Mouse (Mus musculus): ENCODE measurements around the gene Fastkd3.
A peak's percentile ranks its signal among the peaks of the same experiment; 100 is the strongest.

Gene Fastkd3

GRCm38 (mm10) chr13:68581747-68582516, at the start of gene Fastkd3, which contains the start of gene Mtrr:
Fastkd3 (plus strand) TSS chr13:68582234.
Mtrr (minus strand) TSS chr13:68582149.
- peak; percentile 98 for DNase-seq (ENCODE audit: low spot score)

GRCm38 (mm10) chr13:68553391-68553790, 28.6 kb upstream of the Fastkd3 start:
- DNase-seq (ENCODE audit: low spot score), result peak; percentile 12

GRCm38 (mm10) chr13:68568110-68568509, 13.9 kb upstream of the Fastkd3 start:
- DNase-seq (ENCODE audit: low spot score), result no peak

GRCm38 (mm10) chr13:68568548-68568947, 13.5 kb upstream of the Fastkd3 start:
- DNase-seq (ENCODE audit: low spot score), result no peak

GRCm38 (mm10) chr13:68569589-68570336, 12.3 kb upstream of the Fastkd3 start:
- DNase-seq (ENCODE audit: low spot score), result peak; percentile 76

DNA sequence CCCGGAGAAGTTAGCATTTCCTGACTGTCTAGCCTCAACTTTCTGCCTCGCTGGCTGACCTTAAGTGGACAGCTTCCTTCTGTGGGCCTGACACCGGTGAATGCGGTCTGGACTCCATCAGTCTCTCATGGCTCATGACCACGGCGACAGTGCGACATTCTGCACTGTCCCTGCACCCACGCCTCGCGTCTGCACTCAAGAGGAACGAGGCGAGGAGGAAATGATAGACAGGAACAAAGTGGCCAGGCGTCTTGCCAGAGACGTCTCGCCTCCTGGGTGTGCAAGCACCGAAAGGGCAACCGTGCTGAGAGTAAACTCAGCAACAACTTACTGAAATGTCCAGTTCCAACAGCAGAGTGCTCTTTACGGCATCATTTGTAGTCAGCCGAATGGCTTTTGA, 9.8 kb upstream of the Fastkd3 start:
- no peak for DNase-seq (ENCODE audit: low spot score)

- DNase-seq (ENCODE audit: low spot score), result peak; percentile 37
Measured at GRCm38 (mm10) chr13:68572966-68573913, 8.8 kb upstream of the Fastkd3 start.

DNA sequence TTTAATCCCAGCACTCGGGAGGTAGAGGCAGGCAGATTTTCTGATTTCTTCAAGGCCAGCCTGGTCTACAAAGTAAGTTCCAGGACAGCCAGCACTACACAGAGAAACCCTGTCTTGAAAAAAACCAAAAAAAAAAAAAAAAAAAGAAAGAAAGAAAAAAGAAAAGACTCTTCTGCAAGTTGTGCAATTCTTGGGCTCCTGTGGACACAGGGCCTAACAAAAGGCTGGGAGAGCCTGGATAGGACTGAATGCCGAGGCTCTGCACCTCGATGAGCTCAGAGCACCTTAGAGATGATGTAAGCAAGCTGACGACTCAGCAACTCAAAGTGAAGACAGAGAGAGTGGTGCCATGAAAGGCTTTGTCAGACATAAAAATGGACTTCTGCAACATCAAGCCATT, 7.6 kb upstream of the Fastkd3 start:
- DNase-seq (ENCODE audit: low spot score), result no peak

DNA sequence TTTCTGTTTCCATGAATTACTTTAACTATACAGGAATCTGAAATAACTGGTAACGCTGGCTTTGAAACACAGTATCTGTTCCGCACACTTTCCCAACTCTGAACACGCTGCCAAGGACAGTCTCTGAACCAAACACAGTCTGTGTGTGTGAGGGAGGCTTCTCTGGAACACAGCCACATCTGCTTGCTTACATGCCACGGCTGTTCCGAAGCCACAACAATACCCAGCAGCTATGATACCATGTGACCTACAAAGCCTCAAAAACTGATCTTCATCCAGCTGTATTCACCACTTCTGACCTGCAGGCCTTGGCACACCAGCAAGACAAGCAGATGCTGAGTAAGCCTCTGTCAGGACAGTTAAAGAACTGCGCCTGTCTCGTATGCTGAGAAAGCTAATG, 4.1 kb upstream of the Fastkd3 start:
- DNase-seq (ENCODE audit: low spot score), result no peak

DNA sequence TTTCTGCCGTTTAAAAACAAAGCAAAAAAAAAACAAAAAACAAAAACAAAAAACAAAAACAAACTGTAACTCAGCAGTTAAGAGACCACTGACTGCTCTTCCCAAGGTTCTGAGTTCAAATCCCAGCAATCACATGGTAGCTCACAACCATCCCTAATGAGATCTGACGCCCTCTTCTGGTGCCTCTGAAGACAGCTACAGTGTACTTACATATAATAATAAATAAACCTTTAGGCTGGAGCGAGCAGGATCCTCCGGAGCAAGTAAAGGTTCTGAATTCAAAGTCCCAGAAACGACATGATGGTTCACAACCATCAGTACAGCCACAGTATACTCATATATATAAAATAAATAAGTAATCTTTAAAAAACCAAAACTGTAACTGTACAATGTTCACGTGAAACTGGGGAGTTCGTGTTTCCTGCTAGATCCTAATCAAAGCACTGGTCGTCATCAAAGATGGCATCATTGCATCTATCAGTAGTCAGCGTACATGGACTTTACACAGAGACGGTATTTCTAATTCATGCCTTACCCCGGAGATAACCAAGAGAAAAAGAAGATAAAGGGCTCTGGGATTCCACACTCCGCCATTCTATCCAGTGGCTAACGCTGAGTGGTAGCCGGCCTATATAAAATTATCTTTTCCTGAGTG, 821 bp upstream of the Fastkd3 start:
- DNase-seq (ENCODE audit: low spot score), result peak; percentile 28

DNA sequence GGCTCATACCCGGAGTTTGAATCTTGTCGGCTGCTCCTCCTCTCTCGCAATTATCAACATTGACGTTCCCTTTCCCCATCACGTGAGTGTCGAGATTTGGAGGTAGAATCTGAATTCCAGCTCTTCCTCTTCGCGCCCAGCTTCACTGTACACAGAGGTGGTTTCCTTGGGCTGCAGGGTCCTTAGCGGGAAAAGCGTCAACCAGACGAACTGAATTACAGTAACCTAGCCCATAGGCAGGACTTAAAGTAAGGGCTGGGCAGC, 415 bp downstream of the Fastkd3 start:
- peak; percentile 25 for DNase-seq (ENCODE audit: low spot score)

GRCm38 (mm10) chr13:68583961-68584360, 1.9 kb downstream of the Fastkd3 start:
- DNase-seq (ENCODE audit: low spot score), result no peak

DNA sequence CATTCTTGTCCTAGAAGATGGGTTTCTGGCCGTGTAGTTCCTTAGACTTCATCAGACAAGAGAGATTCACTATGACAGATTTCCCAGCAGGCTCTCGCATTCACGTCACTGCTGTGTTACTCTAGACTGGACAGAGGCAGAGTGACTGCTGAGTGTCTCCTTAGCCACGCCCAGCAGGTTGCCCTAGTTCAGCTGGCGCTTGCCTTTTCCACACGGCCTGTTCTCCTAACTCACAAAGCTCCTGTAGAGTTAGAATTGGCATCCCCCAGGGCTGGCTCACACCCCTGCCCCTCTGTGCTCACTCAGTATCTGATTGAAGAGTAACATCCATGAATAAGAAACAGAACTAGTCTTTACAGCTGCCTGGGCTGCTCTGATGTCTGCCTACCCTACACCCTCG, 3.4 kb downstream of the Fastkd3 start:
- no peak for DNase-seq (ENCODE audit: low spot score)

- DNase-seq (ENCODE audit: low spot score), result no peak
Measured at GRCm38 (mm10) chr13:68588352-68588751, 6.3 kb downstream of the Fastkd3 start.

GRCm38 (mm10) chr13:68593797-68594196, 11.8 kb downstream of the Fastkd3 start:
- DNase-seq (ENCODE audit: low spot score), result peak; percentile 56

- no peak for DNase-seq (ENCODE audit: low spot score)
Measured at GRCm38 (mm10) chr13:68597199-68597598, 15.2 kb downstream of the Fastkd3 start, which contains the start of gene 1700001L19Rik. 1700001L19Rik (plus strand) TSS chr13:68597421.

DNA sequence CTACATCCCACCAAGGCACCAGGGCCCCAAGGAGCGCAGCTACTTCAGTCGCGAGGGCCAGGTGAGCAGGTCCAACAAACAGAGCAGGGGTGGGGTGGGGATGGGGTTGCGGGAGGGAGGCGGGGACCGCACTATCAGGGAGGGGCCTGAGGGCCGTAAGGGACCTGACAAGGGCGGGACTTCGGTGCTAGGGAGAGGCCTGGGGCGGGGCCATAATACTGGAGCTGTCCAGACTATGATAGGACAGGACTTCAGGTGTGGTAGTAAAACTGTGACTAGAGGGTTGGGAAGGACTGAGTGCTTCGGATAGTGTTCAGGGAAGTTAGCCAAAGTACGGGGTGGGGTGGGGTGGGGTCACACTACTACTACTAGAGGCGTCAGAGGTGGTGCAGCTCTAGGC, 15.6 kb downstream of the Fastkd3 start:
- no peak for DNase-seq (ENCODE audit: low spot score)

- no peak for DNase-seq (ENCODE audit: low spot score)
Measured at GRCm38 (mm10) chr13:68598953-68599352, 16.9 kb downstream of the Fastkd3 start.

GRCm38 (mm10) chr13:68601184-68601583, 19.1 kb downstream of the Fastkd3 start:
- peak; percentile 49 for DNase-seq (ENCODE audit: low spot score)

DNA sequence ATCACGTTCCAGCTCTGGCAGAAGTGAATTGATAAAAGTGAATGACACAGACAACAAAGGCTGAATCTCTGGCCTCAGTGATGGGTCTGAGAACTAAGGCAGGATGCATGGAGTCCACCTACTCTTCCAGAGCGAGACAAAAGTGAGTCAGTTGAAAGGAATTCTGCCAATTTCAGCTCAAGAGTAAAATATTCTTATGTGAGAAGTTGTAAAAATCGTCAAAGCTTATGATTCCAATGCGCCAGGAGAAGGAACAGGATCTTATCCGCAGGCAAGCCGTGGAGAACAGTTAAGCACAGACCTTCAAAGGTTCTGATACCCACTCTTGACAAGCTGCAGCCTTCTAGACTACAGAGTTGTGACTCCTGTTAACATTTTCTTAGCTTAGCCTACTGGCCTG, 21.1 kb downstream of the Fastkd3 start:
- DNase-seq (ENCODE audit: low spot score), result no peak

DNA sequence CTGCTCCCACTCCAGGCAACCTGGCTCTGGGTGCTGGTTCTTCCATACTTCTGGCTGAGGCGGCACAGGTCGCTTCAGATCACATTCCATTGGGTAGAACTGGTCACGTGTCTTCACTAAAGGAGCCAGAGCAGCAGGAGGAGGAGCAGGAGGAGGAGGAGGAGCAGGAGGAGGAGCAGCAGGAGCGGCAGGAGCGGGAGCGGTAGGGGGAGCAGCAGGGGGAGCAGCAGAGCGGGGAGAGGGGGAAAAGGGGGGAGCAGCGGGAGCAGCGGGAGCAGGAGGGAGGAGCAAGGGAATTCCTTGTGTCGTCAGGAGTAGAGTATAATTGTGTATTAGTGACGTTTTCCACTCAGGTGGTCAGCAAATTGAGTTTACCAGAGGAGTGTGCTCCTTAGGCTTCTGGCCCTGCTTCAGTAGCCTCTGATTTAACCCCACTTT, 23.7 kb downstream of the Fastkd3 start:
- peak; percentile 68 for DNase-seq (ENCODE audit: low spot score)

All from embryo, embryonic 10 days (tissue).